Mouse (Mus musculus) bone marrow, adult 2 months (tissue): ENCODE results near the gene Tet1.

ENCODE experiments used
- CTCF ChIP-seq: fragments of 200-500 bp; IDR thresholded peaks from 2 replicates; pipeline ENCODE4 v1.5.1; 2011; ENCODE audit warnings: low read length, control low read depth; ENCODE audit not compliant: control insufficient read depth, insufficient read depth
- POLR2A ChIP-seq: fragments of 200-500 bp; IDR thresholded peaks from 2 replicates; pipeline ENCODE4 v1.6.1; 2011; ENCODE audit warnings: low read depth, mild to moderate bottlenecking, control low read depth, low read length, borderline replicate concordance; ENCODE audit not compliant: control insufficient read depth

DNA sequence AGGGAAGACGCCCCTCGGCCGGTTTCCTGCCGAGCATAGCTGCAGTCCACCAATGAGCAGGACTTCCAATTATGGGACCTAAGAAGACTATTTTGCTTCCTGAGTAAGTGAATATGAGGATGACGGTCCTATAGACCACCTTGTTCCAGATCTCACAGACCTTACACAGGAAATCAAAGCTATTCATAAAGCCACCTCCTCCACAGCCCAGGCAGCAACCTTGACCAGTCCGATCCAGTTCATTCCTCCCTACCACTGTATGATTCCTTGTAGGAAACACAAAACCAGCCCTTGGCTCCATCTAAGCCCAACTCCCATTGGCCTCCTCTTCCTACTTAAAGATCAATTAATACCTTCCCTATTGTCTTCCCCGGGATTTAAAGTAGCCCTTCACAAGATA is 2.5 kb downstream of the Tet1 start:
- no peak for TF ChIP-seq POLR2A
- TF ChIP-seq CTCF: no peak
